Mouse (Mus musculus): ENCODE measurements around the gene Ckb. TPM values are rescaled to one million over a fixed set of nuclear protein-coding genes. Genes with fewer than 3 reads are reported as not detected.

Ckb gene
- total and polyA plus RNA-seq, 3 experiments: 0.54 to 3.7 TPM; not detected in 1

- H3K4me3 ChIP-seq (replicated peaks in 1 of 3; ENCODE audit: low read depth in 2 of 3, low read length in 2 of 3, poor library complexity in 1 of 3): no peak overlapping the region
- dilution Hi-C loops (cut with MboI; ENCODE audit: extremely low pct_ligation_motif_present, extremely low pct_unique_long_range_greater_than_20kb, low sequenced_read_pairs) (no loop called here), in situ Hi-C loops (cut with MboI; ENCODE audit: low pct_ligation_motif_present, low pct_unique_long_range_greater_than_20kb, low sequenced_read_pairs) (no loop called here)
- TF ChIP-seq E2F4 (IDR thresholded peaks at IDR 0.05; ENCODE audit: insufficient replicate concordance, low read depth, low read length) (no peak), MAFK (IDR thresholded peaks at IDR 0.05; ENCODE audit: insufficient replicate concordance, low read length) (no peak), USF2 (conservative IDR thresholded peaks at IDR 0.05; ENCODE audit: low read depth, low read length) (no peak), EP300 (IDR thresholded peaks at IDR 0.05; ENCODE audit: low read length) (no peak), ELF1 (IDR thresholded peaks at IDR 0.05; ENCODE audit: low read depth, low read length) (no peak), NRF1 (IDR thresholded peaks at IDR 0.05; ENCODE audit: low read depth, low read length) (no peak), MEF2A (IDR thresholded peaks at IDR 0.05; ENCODE audit: borderline replicate concordance, low read depth, low read length) (no peak), HCFC1 (IDR thresholded peaks at IDR 0.05; ENCODE audit: low read depth, low read length) (no peak), ZMIZ1 (IDR thresholded peaks at IDR 0.05; ENCODE audit: low read depth, low read length) (no peak), PAX5 (IDR thresholded peaks at IDR 0.05; ENCODE audit: low read length) (no peak), UBTF (IDR thresholded peaks at IDR 0.05; ENCODE audit: low read depth, low read length) (no peak), CHD1 (IDR thresholded peaks at IDR 0.05; ENCODE audit: low read depth, low read length) (no peak), TBP (conservative IDR thresholded peaks at IDR 0.05; ENCODE audit: low read depth, low read length) (no peak), ZKSCAN1 (IDR thresholded peaks at IDR 0.05; ENCODE audit: borderline replicate concordance, low read depth, low read length) (no peak), POLR2AphosphoS2 (IDR thresholded peaks at IDR 0.05; ENCODE audit: low read depth, low read length) (no peak), SMC3 (IDR thresholded peaks at IDR 0.05; ENCODE audit: low read depth, low read length) (no peak), JUN (IDR thresholded peaks at IDR 0.05; ENCODE audit: insufficient read depth, low read depth, low read length) (no peak), JUND (conservative IDR thresholded peaks at IDR 0.05; ENCODE audit: low read depth, low read length) (no peak), BHLHE40 (IDR thresholded peaks at IDR 0.05; ENCODE audit: low read depth, low read length) (no peak)
- H3K9me3 ChIP-seq (replicated peaks; ENCODE audit: low read length): no peaks in the 10 kb centered on the region
- H3K27me3 ChIP-seq (replicated peaks): no peaks in the 10 kb centered on the region
- H3K4me1 ChIP-seq (ENCODE audit: control insufficient read depth in 1 of 2, insufficient read depth in 2 of 2): peaks cover 18 to 55% of the 10 kb centered on the region in 2 experiments
- DNase-seq (ENCODE audit: extremely low read depth): no peak
- H3K27ac ChIP-seq (ENCODE audit: insufficient read depth, low read depth): no peak overlapping the region
- no peak overlapping the region for H3K4me2 ChIP-seq (ENCODE audit: insufficient read depth, low read depth, poor library complexity, severe bottlenecking)
- peaks cover 40 to 60% of the 10 kb centered on the region in 2 experiments for H3K36me3 ChIP-seq (replicated peaks in 1 of 2; ENCODE audit: control insufficient read depth in 1 of 2, insufficient read depth in 1 of 2, low read length in 1 of 2)
- H3K79me2 ChIP-seq (replicated peaks; ENCODE audit: control insufficient read depth, extremely low read depth, insufficient read depth, poor library complexity, severe bottlenecking): peaks cover 21% of the 10 kb centered on the region
- H3K9ac ChIP-seq (ENCODE audit: insufficient read depth, low read depth): no peak overlapping the region
Observed at GRCm38 (mm10) chr12:111680661-111681060, 8.5 kb upstream of the Ckb start.

GRCm38 (mm10) chr12:111678997-111679396, 6.9 kb upstream of the Ckb start:
- dilution Hi-C loops (cut with MboI; ENCODE audit: extremely low pct_ligation_motif_present, extremely low pct_unique_long_range_greater_than_20kb, low sequenced_read_pairs) (no loop called here), in situ Hi-C loops (cut with MboI; ENCODE audit: low pct_ligation_motif_present, low pct_unique_long_range_greater_than_20kb, low sequenced_read_pairs) (loop anchor here (5.0 kb wide), 1 partner anchor 33 kb away; the partner anchor contains the start of genes Apopt1 and Bag5)
- Histone ChIP-seq H3K9me3 (replicated peaks; ENCODE audit: low read length) (no peaks in the 10 kb centered on the region), H3K36me3 (replicated peaks in 1 of 2; ENCODE audit: control insufficient read depth in 1 of 2, insufficient read depth in 1 of 2, low read length in 1 of 2) (peaks cover 37 to 52% of the 10 kb centered on the region in 2 experiments), H3K4me3 (replicated peaks in 1 of 3; ENCODE audit: low read depth in 2 of 3, low read length in 2 of 3, poor library complexity in 1 of 3) (peak overlapping the region; percentile 87 to 100 (median 97)), H3K27me3 (replicated peaks) (no peaks in the 10 kb centered on the region), H3K9ac (ENCODE audit: insufficient read depth, low read depth) (peak overlapping the region; percentile 44), H3K27ac (ENCODE audit: insufficient read depth, low read depth) (no peak overlapping the region; the same call in 1 of the 2 replicates), H3K4me1 (ENCODE audit: control insufficient read depth in 1 of 2, insufficient read depth in 2 of 2) (peaks cover 23 to 66% of the 10 kb centered on the region in 2 experiments), H3K79me2 (replicated peaks; ENCODE audit: control insufficient read depth, extremely low read depth, insufficient read depth, poor library complexity, severe bottlenecking) (peaks cover 21% of the 10 kb centered on the region), H3K4me2 (ENCODE audit: insufficient read depth, low read depth, poor library complexity, severe bottlenecking) (peak overlapping the region; percentile 65)
- DNase-seq (ENCODE audit: extremely low read depth): no peak
- TF ChIP-seq SIN3A (IDR thresholded peaks at IDR 0.05; ENCODE audit: low read length) (peak; percentile 80), POLR2AphosphoS2 (IDR thresholded peaks at IDR 0.05; ENCODE audit: low read depth, low read length) (no peak), ZMIZ1 (IDR thresholded peaks at IDR 0.05; ENCODE audit: low read depth, low read length) (no peak), MXI1 (IDR thresholded peaks at IDR 0.05; ENCODE audit: low read depth, low read length) (0 out of 2 replicates have a peak, but pooled peaks have one; percentile 54)

Measured in CH12.LX (cell line).